Mouse (Mus musculus): Measurements from ENCODE around the gene Trim30a. TPM values are rescaled to one million over a fixed set of nuclear protein-coding genes. Genes with fewer than 3 reads are reported as not detected.
"Not testable (repeated sequence)": the region's sequence is repeated elsewhere in the genome, so short reads cannot be mapped to it uniquely, and the experiment has no call there.

Trim30a gene
- 1 to 10 TPM in 1 of 2 experiments, under 1 TPM in 1; 0.64 to 1.5 TPM for total RNA-seq (2021)
- long read RNA-seq, experiment 1, partial matches to known transcripts, result 0 of 1 reads
- long read RNA-seq, experiment 1, other reads (novel, unspliced or antisense), result 1 of 1 reads
- long read RNA-seq, experiment 2, result 0 reads

DNA sequence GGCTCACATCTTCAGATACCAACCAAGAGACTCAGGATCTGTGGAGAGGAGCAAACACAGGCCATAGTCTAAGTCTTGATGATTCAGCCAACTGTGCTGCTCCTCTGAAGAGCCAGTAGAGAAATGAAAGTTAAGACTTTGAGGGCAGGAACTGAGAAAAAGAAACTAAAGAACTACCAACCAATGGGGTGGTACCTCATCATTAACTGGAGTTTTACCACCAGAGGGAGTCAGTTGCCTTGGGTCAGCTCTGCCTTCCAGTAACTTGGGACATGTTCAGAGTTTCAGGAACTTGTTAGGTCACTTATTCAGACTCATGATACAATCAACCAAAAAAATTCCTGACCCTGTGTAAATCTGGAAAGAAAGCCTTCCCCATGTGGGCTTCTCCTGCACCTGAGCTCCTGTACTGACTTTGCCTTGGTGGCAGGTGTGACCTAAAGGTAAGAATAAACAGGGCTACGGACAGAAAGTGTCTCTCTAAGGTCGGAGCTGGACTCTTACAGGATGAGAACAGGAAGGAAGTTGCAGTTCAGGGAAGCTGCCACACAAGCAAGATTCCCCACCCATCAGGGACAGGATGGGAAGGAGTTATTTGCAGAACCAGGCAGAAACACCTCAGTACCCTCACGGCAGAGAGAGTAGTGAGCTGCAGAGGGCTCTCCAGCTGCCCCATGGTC is at the start of gene Trim30a:
TSS of gene Trim30a (minus strand) at position 129 of the 680 bp plus-strand sequence.
- peak; percentile 33; the same call in 1 of the 2 replicates for TF ChIP-seq CTCF (IDR thresholded peaks at IDR 0.05)
- intact Hi-C loops (cut with DNase I), result no loop called here
- DNase-seq, result no peak
- peak within 1 kb of the TSS; percentile 68 for H3K27ac ChIP-seq
- H3K4me3 ChIP-seq, result peak within 1 kb of the TSS; percentile 53

DNA sequence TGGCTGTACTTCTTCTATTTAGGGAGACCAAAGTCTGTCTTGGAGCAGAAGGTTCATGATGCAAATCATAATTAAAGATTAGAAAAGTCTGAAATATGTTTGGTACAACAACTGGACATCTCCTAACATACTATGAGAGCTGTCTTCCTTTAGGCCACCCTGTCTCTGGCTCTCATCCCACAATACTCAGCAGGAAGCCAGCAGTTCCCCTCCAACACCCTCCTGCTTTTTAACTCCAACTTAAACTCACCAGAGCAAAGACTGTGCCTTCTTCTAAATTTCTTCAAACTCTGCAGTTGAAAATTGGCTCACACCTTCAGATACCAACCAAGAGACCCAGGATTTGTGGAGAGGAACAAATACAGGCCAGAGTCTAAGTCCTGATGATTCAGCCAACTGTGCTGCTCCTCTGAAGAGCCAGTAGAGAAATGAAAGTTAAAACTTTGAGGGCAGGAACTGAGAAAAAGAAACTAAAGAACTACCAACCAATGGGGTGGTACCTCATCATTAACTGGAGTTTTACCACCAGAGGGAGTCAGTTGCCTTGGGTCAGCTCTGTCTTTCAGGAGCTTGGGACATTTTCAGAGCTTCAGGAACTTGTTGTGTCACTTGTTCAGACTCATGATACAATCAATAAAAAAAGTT is 42.5 kb upstream of the Trim30a start, which contains the start of gene Trim30d:
TSS of gene Trim30d (minus strand) at position 429 of the 645 bp plus-strand sequence.
- peak within 1 kb of the TSS; percentile 43 for H3K4me3 ChIP-seq
- DNase-seq, result peak; percentile 21
- TF ChIP-seq CTCF (IDR thresholded peaks at IDR 0.05), result peak; percentile 18; the same call in 1 of the 2 replicates
- intact Hi-C loops (cut with DNase I), result not testable (repeated sequence)
- 0 out of 2 replicates have a peak within 1 kb of the TSS, but pooled peaks have one; percentile 46 for H3K27ac ChIP-seq

- TF ChIP-seq CTCF (IDR thresholded peaks at IDR 0.05), result no peak
- H3K27ac ChIP-seq, result no peak overlapping the region
- peak overlapping the region; percentile 47 for H3K4me3 ChIP-seq
- intact Hi-C loops (cut with DNase I), result no loop called here
- peak; percentile 14 for DNase-seq
These were observed 36.8 kb upstream of the Trim30a start for GRCm38 (mm10) chr7:104501589-104502371.

DNA sequence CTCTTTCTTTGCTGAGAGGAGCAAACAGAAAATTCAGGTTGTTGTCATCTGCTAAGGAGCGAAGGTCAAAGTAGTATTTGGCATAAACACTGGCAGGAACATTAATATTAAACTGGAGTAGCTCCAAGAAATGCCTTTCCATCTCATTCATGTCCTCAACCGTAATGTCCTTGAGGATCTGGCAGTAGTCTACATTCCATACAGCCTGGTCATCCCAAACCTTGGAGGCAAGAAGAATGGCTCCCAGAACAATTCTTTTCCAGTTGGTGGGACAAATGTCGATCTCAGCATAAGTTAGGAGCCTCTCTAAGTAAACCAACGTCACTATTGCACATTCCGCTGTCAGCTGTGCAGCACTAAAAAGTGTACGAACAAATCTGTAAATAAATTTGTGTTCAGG is 36.2 kb upstream of the Trim30a start:
- H3K27ac ChIP-seq; H3K4me3 ChIP-seq; DNase-seq; intact Hi-C loops (cut with DNase I): not testable (repeated sequence)

GRCm38 (mm10) chr7:104499464-104499863 is 34.5 kb upstream of the Trim30a start:
- intact Hi-C loops (cut with DNase I); H3K4me3 ChIP-seq; H3K27ac ChIP-seq; DNase-seq: not testable (repeated sequence)

- peak; percentile 42; the same call in 1 of the 2 replicates for TF ChIP-seq CTCF (IDR thresholded peaks at IDR 0.05)
- Histone ChIP-seq H3K27ac (peak overlapping the region; percentile 71), H3K4me3 (peak overlapping the region; percentile 59)
- intact Hi-C loops (cut with DNase I), result no loop called here
- DNase-seq, result peak; percentile 25
These were observed 18.9 kb downstream of the Trim30a start for GRCm38 (mm10) chr7:104445961-104446645.

- no peak overlapping the region for H3K4me3 ChIP-seq
- TF ChIP-seq CTCF (IDR thresholded peaks at IDR 0.05), result no peak
- no peak for DNase-seq
- intact Hi-C loops (cut with DNase I), result no loop called here
- H3K27ac ChIP-seq, result no peak overlapping the region
These were observed 60.5 kb downstream of the Trim30a start for GRCm38 (mm10) chr7:104404460-104404950.

DNA sequence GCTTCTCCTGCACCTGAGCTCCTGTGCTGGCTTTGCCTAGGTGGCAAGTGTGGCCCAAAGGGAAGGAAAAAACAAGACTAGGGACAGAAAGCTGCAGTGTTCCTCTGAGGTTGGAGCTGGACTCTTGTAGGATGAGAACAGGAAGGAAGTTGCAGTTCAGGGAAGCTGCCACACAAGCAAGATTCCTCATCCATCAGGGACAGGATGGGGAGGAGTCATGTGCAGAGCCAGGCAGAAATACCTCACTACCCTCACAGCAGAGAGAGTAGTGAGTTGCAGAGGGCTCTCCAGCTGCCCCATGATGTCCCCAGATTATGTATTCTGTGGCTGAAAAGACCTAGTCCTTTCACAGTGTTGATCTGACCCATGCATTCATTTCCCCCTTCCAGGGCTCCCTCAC is 63.9 kb downstream of the Trim30a start:
- H3K4me3 ChIP-seq, result no peak overlapping the region
- no peak for TF ChIP-seq CTCF (IDR thresholded peaks at IDR 0.05)
- DNase-seq, result no peak
- no peak overlapping the region for H3K27ac ChIP-seq
- intact Hi-C loops (cut with DNase I), result no loop called here

DNA sequence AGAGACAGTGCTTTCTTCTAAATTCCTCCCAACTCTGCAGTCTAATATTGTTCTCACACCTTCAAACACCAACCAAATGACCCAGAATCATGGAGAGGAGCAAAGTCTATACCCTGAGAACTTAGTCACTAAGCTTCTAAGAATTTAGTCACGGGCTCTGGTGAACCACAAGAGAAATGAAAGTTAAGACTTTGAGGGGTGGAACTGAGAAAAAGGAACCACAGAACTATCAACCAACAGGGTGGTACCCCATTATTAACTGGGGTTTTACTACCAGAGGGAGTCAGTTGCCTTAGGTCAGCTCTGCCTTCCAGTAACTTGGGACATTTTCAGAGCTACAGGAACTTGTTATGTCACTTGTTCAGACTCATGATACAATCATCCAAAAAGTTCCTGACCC is 64.3 kb downstream of the Trim30a start, which contains the start of gene Trim30c:
TSS of gene Trim30c (minus strand) at position 140 of the 400 bp plus-strand sequence.
- H3K27ac ChIP-seq, result no peak within 1 kb of the TSS
- DNase-seq, result no peak
- TF ChIP-seq CTCF (IDR thresholded peaks at IDR 0.05), result no peak
- intact Hi-C loops (cut with DNase I), result no loop called here
- no peak within 1 kb of the TSS for H3K4me3 ChIP-seq

- Histone ChIP-seq H3K4me3 (no peak overlapping the region), H3K27ac (no peak overlapping the region)
- no peak for DNase-seq
- no peak for TF ChIP-seq CTCF (IDR thresholded peaks at IDR 0.05)
- intact Hi-C loops (cut with DNase I), result no loop called here
These were observed 66.5 kb downstream of the Trim30a start for GRCm38 (mm10) chr7:104398492-104398891.

- no peak within 1 kb of the TSS for H3K4me3 ChIP-seq
- H3K27ac ChIP-seq, result peak within 1 kb of the TSS; percentile 56
- no peak for DNase-seq
- peak; percentile 22; the same call in 1 of the 2 replicates for TF ChIP-seq CTCF (IDR thresholded peaks at IDR 0.05)
- intact Hi-C loops (cut with DNase I), result no loop called here
These were observed 95.1 kb downstream of the Trim30a start, which contains the start of gene Trim30b for GRCm38 (mm10) chr7:104369736-104370414. Trim30b (minus strand) TSS chr7:104369884.

All from gastrocnemius, adult 2 months (tissue).